9 mouse cellular contexts compared by ENCODE assay signal in the genomic region with DNA sequence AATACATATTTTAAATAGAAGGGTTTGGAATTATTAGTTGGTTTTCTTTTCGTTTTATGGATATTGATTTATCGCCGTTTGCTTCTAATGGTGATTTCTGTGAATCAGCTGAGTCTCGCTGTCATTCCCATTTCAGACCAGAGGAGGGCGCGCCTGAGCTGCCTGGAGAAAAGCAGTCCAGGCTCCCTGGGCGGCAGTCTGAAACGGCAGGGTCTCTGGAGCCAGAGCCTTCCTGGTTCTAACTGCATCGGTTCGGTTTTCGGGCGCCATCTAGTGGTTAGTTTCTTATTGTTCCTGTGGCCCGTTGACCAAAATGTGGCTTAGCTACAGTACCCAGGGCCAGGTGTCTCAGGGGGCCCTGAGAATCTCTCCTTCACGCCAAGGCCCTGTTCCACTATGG. TPM values are rescaled to one million over a fixed set of nuclear protein-coding genes. Genes with fewer than 3 reads are reported as not detected.
DNase-seq lines count a peak whose midpoint lies in the region; ATAC-seq and TF ChIP-seq lines count a peak whose summit lies in the region.
"Had no signal": no experiment of that assay in that cellular context is flagged by ENCODE, and none has a peak within 500 bp of the region (broad histone marks: within the 10 kb centered on the region; RNA-seq: fewer than 3 reads in every experiment).

No protein-coding gene starts in this region.

- H3K4me3 ChIP-seq in CH12.LX (replicated peaks in 1 of 3; ENCODE audit: low read depth in 2 of 3, low read length in 2 of 3, poor library complexity in 1 of 3): no peak overlapping the region
- no peak overlapping the region for H3K4me3 ChIP-seq in forebrain, embryonic 11.5 days (ENCODE audit: low read depth, low read length)
- no peak overlapping the region for H3K4me3 ChIP-seq in heart, embryonic 15.5 days
- no peak overlapping the region for H3K4me3 ChIP-seq in liver, embryonic 12.5 days
- H3K4me3 ChIP-seq in stomach, embryonic 15.5 days (replicated peaks): no peak overlapping the region
- H3K4me3 ChIP-seq: megakaryocyte, embryonic 14.5 days had no signal

- dilution Hi-C loops in CH12.LX (cut with MboI; ENCODE audit: extremely low pct_ligation_motif_present, extremely low pct_unique_long_range_greater_than_20kb, low sequenced_read_pairs): loop anchor here (25.0 kb wide), 1 partner anchor 302 kb away; no protein-coding TSS in a partner anchor

- peaks cover 61% of the 10 kb centered on the region for H3K27me3 ChIP-seq in CH12.LX (replicated peaks)
- H3K27me3 ChIP-seq in forebrain, embryonic 11.5 days (ENCODE audit: control insufficient read depth, insufficient read depth, low read length): no peaks in the 10 kb centered on the region
- no peaks in the 10 kb centered on the region for H3K27me3 ChIP-seq in heart, embryonic 15.5 days
- 0 out of 2 replicates have a peak, but pooled peaks cover 3% of the 10 kb centered on the region for H3K27me3 ChIP-seq in liver, embryonic 12.5 days (replicated peaks)
- H3K27me3 ChIP-seq in stomach, embryonic 15.5 days (replicated peaks): no peaks in the 10 kb centered on the region

- peak; percentile 70 to 98 for TF ChIP-seq CTCF in CH12.LX (conservative IDR thresholded peaks at IDR 0.05 in 1 of 2, IDR thresholded peaks at IDR 0.05 in 1 of 2; ENCODE audit: low read depth in 2 of 2, low read length in 2 of 2)

- peak; percentile 72 for ATAC-seq in forebrain, embryonic 11.5 days (replicated peaks; ENCODE audit: low FRiP score)
- peak; percentile 78 for ATAC-seq in heart, embryonic 15.5 days (replicated peaks; ENCODE audit: insufficient number of reproducible peaks, insufficient read depth, low FRiP score, low read depth)
- peak; percentile 63 for ATAC-seq in liver, embryonic 12.5 days
- ATAC-seq in stomach, embryonic 15.5 days (ENCODE audit: insufficient read depth, low FRiP score, low read depth): peak; percentile 73

- no peak overlapping the region for H3K27ac ChIP-seq in CH12.LX (ENCODE audit: insufficient read depth, low read depth)
- no peak overlapping the region for H3K27ac ChIP-seq in forebrain, embryonic 11.5 days (ENCODE audit: low read depth, low read length)
- no peak overlapping the region for H3K27ac ChIP-seq in heart, embryonic 15.5 days
- no peak overlapping the region for H3K27ac ChIP-seq in liver, embryonic 12.5 days
- no peak overlapping the region for H3K27ac ChIP-seq in stomach, embryonic 15.5 days

- H3K9me3 ChIP-seq in CH12.LX (replicated peaks; ENCODE audit: low read length): peaks cover 21% of the 10 kb centered on the region
- no peaks in the 10 kb centered on the region for H3K9me3 ChIP-seq in forebrain, embryonic 11.5 days (ENCODE audit: control insufficient read depth, low read length)
- H3K9me3 ChIP-seq in heart, embryonic 15.5 days (replicated peaks): no peaks in the 10 kb centered on the region
- H3K9me3 ChIP-seq in liver, embryonic 12.5 days (replicated peaks): peaks cover 7% of the 10 kb centered on the region; the same call in 1 of the 2 replicates
- no peaks in the 10 kb centered on the region for H3K9me3 ChIP-seq in stomach, embryonic 15.5 days

- H3K36me3 ChIP-seq in CH12.LX (replicated peaks in 1 of 2; ENCODE audit: control insufficient read depth in 1 of 2, insufficient read depth in 1 of 2, low read length in 1 of 2): no peaks in the 10 kb centered on the region
- no peaks in the 10 kb centered on the region for H3K36me3 ChIP-seq in forebrain, embryonic 11.5 days (ENCODE audit: control insufficient read depth, insufficient read depth, low read length)
- peaks cover 16% of the 10 kb centered on the region for H3K36me3 ChIP-seq in heart, embryonic 15.5 days
- no peaks in the 10 kb centered on the region for H3K36me3 ChIP-seq in liver, embryonic 12.5 days
- no peaks in the 10 kb centered on the region for H3K36me3 ChIP-seq in stomach, embryonic 15.5 days

- TF ChIP-seq POLR2A in CH12.LX (IDR thresholded peaks at IDR 0.05; ENCODE audit: low read depth, low read length): no peak

- WGBS in forebrain, embryonic 11.5 days: 5% methylated on average over 14 of the region's 14 CpGs
- 7% methylated on average over 14 of the region's 14 CpGs for whole genome bisulfite sequencing in heart, embryonic 15.5 days
- WGBS in liver, embryonic 12.5 days (ENCODE audit: insufficient replicate concordance): 5% methylated on average over 14 of the region's 14 CpGs
- 7% methylated on average over 14 of the region's 14 CpGs for WGBS in stomach, embryonic 15.5 days

- H3K4me2 ChIP-seq in CH12.LX (ENCODE audit: insufficient read depth, low read depth, poor library complexity, severe bottlenecking): no peak overlapping the region
- no peak overlapping the region for H3K4me2 ChIP-seq in forebrain, embryonic 11.5 days (ENCODE audit: low read depth, low read length, severe bottlenecking)
- no peak overlapping the region for H3K4me2 ChIP-seq in heart, embryonic 15.5 days
- H3K4me2 ChIP-seq in liver, embryonic 12.5 days: no peak overlapping the region
- no peak overlapping the region for H3K4me2 ChIP-seq in stomach, embryonic 15.5 days

- no peak overlapping the region for H3K9ac ChIP-seq in CH12.LX (ENCODE audit: insufficient read depth, low read depth)
- H3K9ac ChIP-seq in forebrain, embryonic 11.5 days (ENCODE audit: low read length): no peak overlapping the region
- no peak overlapping the region for H3K9ac ChIP-seq in heart, embryonic 15.5 days
- no peak overlapping the region for H3K9ac ChIP-seq in liver, embryonic 12.5 days
- H3K9ac ChIP-seq in stomach, embryonic 15.5 days: no peak overlapping the region

- in situ Hi-C loops in CH12.LX (cut with MboI; ENCODE audit: low pct_ligation_motif_present, low pct_unique_long_range_greater_than_20kb, low sequenced_read_pairs): no loop called here

- peak; percentile 88 for TF ChIP-seq RAD21 in CH12.LX (IDR thresholded peaks at IDR 0.05; ENCODE audit: low read depth, low read length)

- DNase-seq in CH12.LX (ENCODE audit: extremely low read depth): peak; percentile 95
- DNase-seq in c-Kit-positive CD71-positive TER-119-negative erythroid progenitor cells, embryonic 14.5 days (ENCODE audit: low read depth): peak; percentile 78
- DNase-seq in forebrain, embryonic 11.5 days (ENCODE audit: low spot score): peak; percentile 95
- peak; percentile 95 for DNase-seq in kidney, postnatal 14 days
- peak; percentile 91 for DNase-seq in neural tube, embryonic 10.5 days (ENCODE audit: extremely low spot score, low spot score)

- TF ChIP-seq EP300 in CH12.LX (IDR thresholded peaks at IDR 0.05; ENCODE audit: low read length): no peak

- H3K79me2 ChIP-seq in CH12.LX (replicated peaks; ENCODE audit: control insufficient read depth, extremely low read depth, insufficient read depth, poor library complexity, severe bottlenecking): no peaks in the 10 kb centered on the region

- H3K4me1 ChIP-seq in CH12.LX (ENCODE audit: control insufficient read depth in 1 of 2, insufficient read depth in 2 of 2): no peaks in the 10 kb centered on the region
- no peaks in the 10 kb centered on the region for H3K4me1 ChIP-seq in forebrain, embryonic 11.5 days (replicated peaks; ENCODE audit: control insufficient read depth, insufficient read depth, low read length)
- no peaks in the 10 kb centered on the region for H3K4me1 ChIP-seq in heart, embryonic 15.5 days (replicated peaks)
- H3K4me1 ChIP-seq in liver, embryonic 12.5 days: no peaks in the 10 kb centered on the region
- H3K4me1 ChIP-seq in stomach, embryonic 15.5 days: no peaks in the 10 kb centered on the region

TF ChIP-seq in CH12.LX, 34 proteins besides CTCF, POLR2A, EP300 and RAD21 (continues in another document):
- TF ChIP-seq SMC3 (IDR thresholded peaks at IDR 0.05; ENCODE audit: low read depth, low read length): peak; percentile 89
- peak; percentile 50; the same call in 1 of the 2 replicates for TF ChIP-seq NELFE (IDR thresholded peaks at IDR 0.05; ENCODE audit: low read depth, low read length)
- no peak for TF ChIP-seq ZKSCAN1 (IDR thresholded peaks at IDR 0.05; ENCODE audit: borderline replicate concordance, low read depth, low read length)
- peak; percentile 63 for TF ChIP-seq ZC3H11A (IDR thresholded peaks at IDR 0.05; ENCODE audit: low read depth, low read length)
- 0 out of 2 replicates have a peak, but pooled peaks have one; percentile 25 for TF ChIP-seq NRF1 (IDR thresholded peaks at IDR 0.05; ENCODE audit: low read depth, low read length)
- peak; percentile 38; the same call in 1 of the 2 replicates for TF ChIP-seq HCFC1 (IDR thresholded peaks at IDR 0.05; ENCODE audit: low read depth, low read length)
- 0 out of 2 replicates have a peak, but pooled peaks have one; percentile 16 for TF ChIP-seq BHLHE40 (IDR thresholded peaks at IDR 0.05; ENCODE audit: low read depth, low read length)
- TF ChIP-seq GABPA (IDR thresholded peaks at IDR 0.05; ENCODE audit: insufficient replicate concordance, low read depth, low read length): no peak
- TF ChIP-seq MAX (IDR thresholded peaks at IDR 0.05; ENCODE audit: low read length): no peak; the same call in 1 of the 2 replicates
- TF ChIP-seq MAZ (IDR thresholded peaks at IDR 0.05; ENCODE audit: low read depth, low read length): 0 out of 2 replicates have a peak, but pooled peaks have one; percentile 51
- no peak for TF ChIP-seq SIN3A (IDR thresholded peaks at IDR 0.05; ENCODE audit: low read length)
- TF ChIP-seq ETS1 (conservative IDR thresholded peaks at IDR 0.05; ENCODE audit: low read depth, low read length): 0 out of 2 replicates have a peak, but pooled peaks have one; percentile 11
- TF ChIP-seq KAT2A (IDR thresholded peaks at IDR 0.05; ENCODE audit: insufficient replicate concordance, low read length): no peak
- no peak for TF ChIP-seq USF2 (conservative IDR thresholded peaks at IDR 0.05; ENCODE audit: low read depth, low read length)
- TF ChIP-seq JUND (conservative IDR thresholded peaks at IDR 0.05; ENCODE audit: low read depth, low read length): peak; percentile 41
- TF ChIP-seq MEF2A (IDR thresholded peaks at IDR 0.05; ENCODE audit: borderline replicate concordance, low read depth, low read length): peak; percentile 68; the same call in 1 of the 2 replicates
- TF ChIP-seq TCF12 (IDR thresholded peaks at IDR 0.05; ENCODE audit: low read depth, low read length): peak; percentile 41; the same call in 1 of the 2 replicates
- peak; percentile 91 for TF ChIP-seq ELF1 (IDR thresholded peaks at IDR 0.05; ENCODE audit: low read depth, low read length)
- TF ChIP-seq CHD1 (IDR thresholded peaks at IDR 0.05; ENCODE audit: low read depth, low read length): no peak

RNA-seq across cellular contexts. Expression of gene Slc29a3, which starts 7.8 kb away (rescaled TPM):
- total RNA-seq in CH12.LX (2012; rRNA removed) (5.9 and 6.7 TPM in 2 replicates), CH12.LX (2014; rRNA removed) (3.3 and 4.1 TPM in 2 replicates)
- 13.3 and 19.1 TPM in 2 replicates for polyA plus RNA-seq in CH12.LX (2012; ENCODE audit: insufficient read length, low read depth)
- polyA plus RNA-seq in forebrain, embryonic 11.5 days (2014; fragmentation: Nextera tagmentation; extraction: Ambion mirVana): 8.0 and 8.9 TPM in 2 replicates
- 4.5 and 9.2 TPM in 2 replicates for polyA plus RNA-seq in heart, embryonic 15.5 days (2015; fragmentation: Nextera tagmentation; extraction: Ambion mirVana)
- 3.6 and 4.2 TPM in 2 replicates for polyA plus RNA-seq in liver, embryonic 12.5 days (2016; fragmentation: Nextera tagmentation; extraction: Ambion mirVana)
- 11.3 and 11.4 TPM in 2 replicates for polyA plus RNA-seq in stomach, embryonic 15.5 days (2015; fragmentation: Nextera tagmentation; extraction: Ambion mirVana)
